Mouse (Mus musculus) myocyte (in vitro differentiated cells): ENCODE measurements at regions not wholly inside any gene's neighbourhood (a gene's known extent, or its start where the extent isn't known, plus 50 kb on each side); places are given as distances from the start of the nearest gene placed in this dataset.

Source experiments
- POLR2A ChIP-seq: IDR thresholded peaks from one replicate; pipeline ENCODE4 v1.6.1; 2011; ENCODE audit warnings: low read depth, mild to moderate bottlenecking, control low read depth, moderate library complexity; ENCODE audit not compliant: insufficient read length
- REST ChIP-seq: IDR thresholded peaks from one replicate; pipeline ENCODE4 v1.6.1; 2011; ENCODE audit warnings: mild to moderate bottlenecking, control low read depth, moderate library complexity; ENCODE audit not compliant: insufficient read depth, insufficient read length

DNA sequence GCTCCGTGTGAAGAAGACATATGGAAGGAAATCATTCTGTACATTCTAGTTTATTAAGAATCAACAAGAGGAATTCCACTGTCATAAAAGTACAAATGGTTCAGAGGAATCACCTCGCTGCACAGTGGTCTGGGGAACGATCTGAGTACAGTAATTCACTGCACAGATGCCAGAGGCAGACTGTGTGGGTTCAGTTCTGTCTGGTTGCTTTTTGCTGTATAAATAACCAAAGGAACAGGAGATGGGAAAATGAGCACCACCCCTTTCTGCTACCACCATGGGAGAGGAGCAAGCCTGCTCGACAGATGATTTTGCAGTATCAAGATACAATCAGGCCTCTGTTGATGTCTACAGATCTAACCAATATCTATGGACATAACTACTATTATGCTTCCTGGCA lies 322.1 kb upstream of the Slco3a1 start:
- TF ChIP-seq REST (no peak), POLR2A (no peak)
